Mouse (Mus musculus) spleen, adult 2 months (tissue): ENCODE data around the gene Habp2. TPM values are rescaled to one million over a fixed set of nuclear protein-coding genes. Genes with fewer than 3 reads are reported as not detected.
"Not testable (repeated sequence)": the region's sequence is repeated elsewhere in the genome, so short reads cannot be mapped to it uniquely, and the experiment has no call there.

ENCODE experiments used
- DNase-seq, 2 experiments: peaks; one replicate each; pipeline versions ENCODE4 v3.0.0 to v3.0.0-alpha.2; 2012 to 2021; ENCODE audit warnings: low spot score in 2 of 2, low read depth in 1 of 2
- H3K27ac ChIP-seq: fragments of 200-500 bp; 2 replicates; pipeline ENCODE4 v1.5.1; 2012; ENCODE audit warnings: low read length, inconsistent platforms; ENCODE audit not compliant: insufficient read depth
- H3K27me3 ChIP-seq: fragments of 200-500 bp; 2 replicates; pipeline ENCODE4 v1.6.1; 2012; ENCODE audit warnings: mild to moderate bottlenecking, moderate library complexity, low read length, inconsistent platforms; ENCODE audit not compliant: control insufficient read depth, insufficient read depth
- H3K36me3 ChIP-seq: fragments of 200-500 bp; 2 replicates; pipeline ENCODE4 v1.6.1; 2012; ENCODE audit warnings: mild to moderate bottlenecking, low read length, inconsistent platforms; ENCODE audit not compliant: control insufficient read depth, insufficient read depth
- H3K4me1 ChIP-seq: fragments of 200-500 bp; 2 replicates; pipeline ENCODE4 v1.6.1; 2011; ENCODE audit warnings: inconsistent platforms; ENCODE audit not compliant: control insufficient read depth, insufficient read depth, insufficient read length
- H3K4me3 ChIP-seq: fragments of 200-500 bp; 2 replicates; pipeline ENCODE4 v1.5.1; 2011; ENCODE audit warnings: mild to moderate bottlenecking, inconsistent platforms; ENCODE audit not compliant: insufficient read depth, insufficient read length; ENCODE audit errors: extremely low read depth
- CTCF ChIP-seq: fragments of 200-500 bp; IDR thresholded peaks from 2 replicates; pipeline ENCODE4 v1.5.1; 2011; ENCODE audit warnings: mild to moderate bottlenecking, inconsistent platforms; ENCODE audit not compliant: insufficient read depth, insufficient read length, insufficient replicate concordance; ENCODE audit errors: extremely low read depth
- POLR2A ChIP-seq: fragments of 200-500 bp; IDR thresholded peaks from 2 replicates; pipeline ENCODE4 v1.6.1; 2011; ENCODE audit warnings: low read depth, low read length, inconsistent platforms
- WGBS: fragments of 180-500 bp; shearing (Covaris S2); methylation state at CpG from one replicate; pipeline ENCODE4 v1.1.7; 2018; 5-methylcytosine and 5-hydroxymethylcytosine counted together
- polyA plus RNA-seq: library from polyadenylated mRNA; depleted of rRNA; stranded (reverse); fragments of >200 nt; gene quantifications from 2 replicates; pipeline ENCODE4 v1.2.3, GENCODE M21; 2012

Gene Habp2
- polyA plus RNA-seq, 1 experiment: 1.7 TPM

GRCm38 (mm10) chr19:56356480-56357373 is 69.8 kb downstream of the Habp2 start:
- 40% methylated on average over 17 of the region's 17 CpGs for WGBS
- Histone ChIP-seq H3K27ac (no peak overlapping the region), H3K4me1 (no peaks in the 10 kb centered on the region), H3K36me3 (no peaks in the 10 kb centered on the region), H3K27me3 (no peaks in the 10 kb centered on the region), H3K4me3 (no peak overlapping the region)
- peak; percentile 5 to 54 for DNase-seq
- peak; percentile 54; the same call in 1 of the 2 replicates for TF ChIP-seq CTCF
- no peak for TF ChIP-seq POLR2A

- H3K27ac ChIP-seq, H3K4me3 ChIP-seq, H3K27me3 ChIP-seq, H3K4me1 ChIP-seq, DNase-seq, H3K36me3 ChIP-seq: not testable (repeated sequence)
- WGBS: 77% methylated on average over 2 of the region's 2 CpGs
These were observed 70.4 kb downstream of the Habp2 start for GRCm38 (mm10) chr19:56357374-56357708.

- no peak for TF ChIP-seq CTCF
- no peak for TF ChIP-seq POLR2A
- Histone ChIP-seq H3K4me1 (no peaks in the 10 kb centered on the region), H3K36me3 (no peaks in the 10 kb centered on the region), H3K4me3 (no peak overlapping the region), H3K27me3 (no peaks in the 10 kb centered on the region), H3K27ac (no peak overlapping the region)
- 57% methylated on average over 2 of the region's 2 CpGs for WGBS
- DNase-seq: no peak
These were observed 72.0 kb downstream of the Habp2 start for GRCm38 (mm10) chr19:56358890-56359289.

- Histone ChIP-seq H3K4me3 (no peak overlapping the region), H3K4me1 (no peaks in the 10 kb centered on the region), H3K27me3 (no peaks in the 10 kb centered on the region), H3K27ac (no peak overlapping the region), H3K36me3 (no peaks in the 10 kb centered on the region)
- TF ChIP-seq POLR2A (no peak), CTCF (no peak)
- WGBS: 40% methylated on average over 15 of the region's 15 CpGs
- DNase-seq: peak in 1 of 2 experiments; percentile 34
These were observed 77.0 kb downstream of the Habp2 start for GRCm38 (mm10) chr19:56363721-56364460.

- Histone ChIP-seq H3K4me1 (no peaks in the 10 kb centered on the region), H3K4me3 (no peak overlapping the region), H3K27ac (no peak overlapping the region), H3K27me3 (no peaks in the 10 kb centered on the region), H3K36me3 (no peaks in the 10 kb centered on the region)
- DNase-seq: no peak
- WGBS: 94% methylated on average over 8 of the region's 8 CpGs
- TF ChIP-seq CTCF: no peak
These were observed 77.6 kb downstream of the Habp2 start for GRCm38 (mm10) chr19:56364563-56364962.

GRCm38 (mm10) chr19:56366168-56366567 is 79.2 kb downstream of the Habp2 start:
- DNase-seq: no peak
- Histone ChIP-seq H3K27me3 (no peaks in the 10 kb centered on the region), H3K36me3 (no peaks in the 10 kb centered on the region), H3K4me1 (no peaks in the 10 kb centered on the region), H3K4me3 (no peak overlapping the region), H3K27ac (no peak overlapping the region)
- TF ChIP-seq POLR2A (no peak), CTCF (no peak)
- WGBS: 91% methylated on average over 11 of the region's 11 CpGs

- H3K4me1 ChIP-seq: no peaks in the 10 kb centered on the region
- no peak for DNase-seq
- H3K27me3 ChIP-seq: no peaks in the 10 kb centered on the region
- TF ChIP-seq CTCF (no peak), POLR2A (no peak)
- no peak overlapping the region for H3K27ac ChIP-seq
- no peaks in the 10 kb centered on the region for H3K36me3 ChIP-seq
- H3K4me3 ChIP-seq: no peak overlapping the region
- WGBS: 90% methylated on average over 9 of the region's 9 CpGs
These were observed 79.7 kb downstream of the Habp2 start for GRCm38 (mm10) chr19:56366625-56367024.
